Mouse (Mus musculus) gastrocnemius, postnatal 36 days (tissue): ENCODE results near the gene Dync1i1. TPM values are rescaled to one million over a fixed set of nuclear protein-coding genes. Genes with fewer than 3 reads are reported as not detected.
"Not testable (repeated sequence)": the region's sequence is repeated elsewhere in the genome, so short reads cannot be mapped to it uniquely, and the experiment has no call there.

Source experiments
- DNase-seq, 2 experiments: peaks; one replicate each; pipeline ENCODE4 v3.0.0; 2022
- intact Hi-C: fragments of 180-260 bp; cut with DNase I; formaldehyde crosslinking; loops from one replicate; pipeline ENCODE4 v1.15.1; 2025
- long read RNA-seq, 2 experiments: library from polyadenylated mRNA; stranded (forward); transcript quantifications; one replicate each; pipeline ENCODE4 v2.0.0; 2021
- total RNA-seq, 2 experiments: library from RNA; stranded (reverse); gene quantifications; 2 replicates each; pipeline ENCODE4 v1.2.3; 2021

Dync1i1 gene
- under 1 TPM; 0.30 to 0.41 TPM for total RNA-seq
- long read RNA-seq, experiment 1 = 0 reads
- long read RNA-seq, experiment 2 = 0 reads

DNA sequence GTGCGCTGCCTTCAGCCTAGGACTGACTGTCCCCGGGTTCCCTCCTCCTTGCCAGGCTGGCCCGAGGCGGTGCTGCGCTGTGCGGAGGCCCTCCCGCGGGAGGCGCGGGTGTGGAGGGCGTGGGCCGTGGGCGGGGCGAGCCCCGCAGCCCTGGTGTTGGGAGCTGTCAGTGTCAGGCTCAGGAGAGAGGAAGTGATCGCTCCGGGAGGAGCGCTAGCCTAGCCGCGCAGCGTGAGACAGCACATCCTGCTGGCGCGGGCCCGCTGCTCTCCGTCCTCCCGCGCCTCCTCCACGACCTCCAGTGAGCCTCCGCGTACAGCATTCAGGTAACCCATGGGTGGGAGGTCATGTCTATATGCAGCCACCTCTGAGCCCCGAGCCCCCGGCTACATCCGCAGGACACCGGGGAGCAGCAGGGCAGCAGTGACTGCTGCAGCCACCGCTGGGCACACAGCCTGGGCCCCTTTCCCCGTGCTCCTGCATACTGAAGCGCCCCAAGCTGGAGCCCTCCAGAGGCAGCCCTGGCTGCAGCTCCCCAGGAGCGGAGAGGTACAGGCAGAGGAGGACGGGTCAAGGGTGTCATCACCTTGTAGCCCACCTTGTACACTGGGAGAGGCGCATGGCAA, at the start of gene Dync1i1:
Gene Dync1i1, plus strand, starts transcription at position 29 of the 626 bp plus-strand sequence.
- intact Hi-C loops = no loop called here

DNA sequence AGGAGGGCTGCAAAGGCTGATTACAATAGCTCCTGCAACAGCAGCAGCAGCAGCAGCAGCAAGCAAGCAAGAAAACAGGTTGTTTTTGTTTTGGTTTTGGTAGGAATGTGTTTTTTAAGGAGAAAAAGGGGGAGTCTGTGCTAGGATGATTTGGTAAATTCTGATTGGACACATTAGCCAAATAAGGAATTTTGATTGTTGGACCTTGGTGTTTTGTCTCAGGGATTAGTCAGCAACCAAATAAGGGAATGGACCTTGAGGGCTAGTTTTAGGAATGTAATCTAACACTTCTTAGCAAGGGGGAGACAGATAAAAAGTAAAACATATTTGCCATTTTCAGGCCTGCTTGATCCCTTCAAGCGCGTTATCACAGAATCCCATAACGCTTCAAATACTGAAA, 45.7 kb upstream of the Dync1i1 start:
- DNase-seq = no peak
- intact Hi-C loops = no loop called here

More for the DNA sequence above, at the start of gene Dync1i1:
- DNase-seq = peak; percentile 6 to 21

DNA sequence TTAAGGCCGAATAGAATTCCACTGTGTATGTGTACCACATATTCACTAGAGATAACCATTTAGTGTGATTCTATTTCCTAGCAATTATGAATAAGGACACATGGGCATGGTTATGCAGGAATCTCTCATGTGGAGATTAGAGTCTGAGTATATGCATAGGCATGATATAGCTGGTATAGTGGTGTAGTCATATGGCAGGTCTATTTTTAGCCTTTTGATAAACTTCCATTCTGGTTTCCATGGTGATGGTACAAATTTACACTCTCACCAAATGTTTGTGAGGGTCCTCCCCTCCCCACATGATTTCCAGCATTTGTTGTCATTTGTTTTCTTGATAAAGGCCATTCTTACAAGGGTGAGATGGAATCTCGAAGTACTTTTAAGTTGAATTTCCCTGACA, 23.6 kb upstream of the Dync1i1 start:
- intact Hi-C loops = no loop called here
- DNase-seq = no peak

DNA sequence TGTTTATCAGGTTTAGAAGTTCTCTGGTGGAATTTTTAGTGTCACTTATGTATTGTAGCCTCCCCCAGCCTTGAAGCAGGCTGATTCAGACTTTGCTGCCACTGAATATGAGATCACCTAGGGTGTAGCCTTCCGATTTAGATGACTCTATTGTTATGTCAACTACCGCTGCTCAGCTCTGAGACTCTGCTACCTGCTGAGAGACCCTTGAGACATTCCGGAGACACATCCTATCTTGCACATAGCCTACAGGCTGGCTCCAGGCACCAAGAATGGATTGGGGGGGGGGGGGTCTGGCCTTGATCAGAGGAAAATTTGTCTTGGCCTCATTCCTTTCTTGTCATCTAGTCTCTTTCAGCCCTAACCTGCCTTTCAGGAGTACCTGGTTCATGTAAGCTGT, 17.5 kb upstream of the Dync1i1 start:
- intact Hi-C loops, DNase-seq: not testable (repeated sequence)

DNA sequence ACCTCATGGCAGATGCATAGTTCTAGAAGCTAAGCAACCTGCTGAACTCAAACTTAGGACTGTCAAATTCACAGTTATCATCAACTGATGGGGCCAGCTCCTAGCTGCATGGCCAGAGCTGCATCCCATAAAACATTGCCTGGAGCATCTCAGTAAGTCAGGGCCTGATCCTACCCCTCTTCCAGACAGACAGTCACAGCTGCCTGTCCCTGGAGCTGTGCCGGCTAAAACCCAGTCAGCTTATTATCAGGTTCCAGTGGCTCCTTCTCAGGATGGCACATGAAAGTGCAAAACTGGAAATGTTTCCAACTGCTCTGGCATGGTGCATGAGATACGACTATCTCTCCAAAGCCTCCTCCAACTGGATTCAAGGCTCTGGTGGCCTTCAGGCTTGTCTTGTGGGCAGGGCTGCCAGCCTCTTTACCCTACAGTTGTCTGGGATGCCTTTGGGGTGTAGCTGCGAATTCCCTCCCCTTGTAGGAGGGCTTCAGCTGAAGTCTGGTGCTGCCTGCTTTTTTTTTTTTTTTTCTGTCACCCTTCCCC, 15.3 kb upstream of the Dync1i1 start:
- DNase-seq = no peak
- intact Hi-C loops = no loop called here

DNA sequence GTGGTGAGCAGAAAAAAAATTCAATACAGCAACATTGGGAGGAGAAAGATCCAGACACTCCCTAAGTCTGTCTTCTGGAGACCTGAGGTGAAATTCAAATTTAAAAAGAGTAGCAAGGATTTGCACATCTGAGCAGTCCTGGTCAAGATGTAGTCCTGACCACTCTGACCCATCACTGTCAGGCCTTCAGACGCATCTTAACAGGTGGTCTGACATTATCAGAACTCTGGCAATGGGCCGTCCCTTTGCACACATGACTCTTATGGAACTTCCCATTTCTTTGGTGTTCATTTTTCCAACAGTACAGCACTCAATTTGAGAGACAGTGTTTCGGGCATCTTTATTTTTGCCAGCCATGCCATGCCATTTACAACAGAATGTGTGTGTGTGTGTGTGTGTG, 12.8 kb upstream of the Dync1i1 start:
- intact Hi-C loops = no loop called here
- DNase-seq = no peak

DNA sequence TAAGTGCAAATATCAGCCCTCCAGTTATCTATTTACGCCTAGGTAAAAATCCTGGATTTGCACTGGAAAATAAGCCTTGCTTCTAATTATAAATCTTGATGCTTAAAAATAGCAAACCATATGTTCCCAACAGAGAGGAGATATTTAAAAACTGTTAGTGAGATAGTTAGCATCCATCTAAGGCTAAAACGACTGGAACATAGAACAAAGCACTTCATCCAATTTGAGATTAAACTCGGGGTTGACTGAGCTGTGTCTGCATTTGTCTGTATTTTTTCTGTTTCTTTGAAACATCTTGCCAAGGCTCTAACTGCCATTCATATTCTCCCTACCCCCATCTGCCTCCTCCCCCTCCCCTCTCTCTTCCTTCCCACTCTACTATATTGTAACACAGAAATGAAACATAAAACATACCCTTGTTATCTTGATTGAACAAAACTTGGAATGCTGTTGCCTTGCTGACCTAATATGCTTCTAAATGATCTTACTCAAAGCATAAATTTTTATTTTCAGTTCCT, 10.3 kb upstream of the Dync1i1 start:
- DNase-seq = no peak
- intact Hi-C loops = no loop called here

DNA sequence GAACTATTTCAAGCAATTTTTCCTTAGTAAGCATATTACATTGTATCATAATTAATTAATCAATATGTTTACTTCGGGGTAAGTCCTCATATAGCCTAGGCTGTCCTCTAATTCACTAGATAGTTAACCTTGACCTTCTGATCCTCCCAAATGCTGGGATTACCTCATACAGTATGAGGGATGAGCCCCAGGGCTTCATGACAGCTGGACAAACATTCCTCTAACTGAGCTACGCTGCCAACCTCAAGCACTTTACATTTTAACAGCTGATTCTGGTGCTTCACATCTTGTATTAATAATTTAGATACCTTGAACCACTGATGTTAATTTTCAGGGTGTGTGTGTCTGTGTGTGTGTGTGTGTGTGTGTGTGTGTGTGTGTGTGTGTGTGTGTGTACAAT, 6.5 kb upstream of the Dync1i1 start:
- DNase-seq = no peak
- intact Hi-C loops = no loop called here

DNA sequence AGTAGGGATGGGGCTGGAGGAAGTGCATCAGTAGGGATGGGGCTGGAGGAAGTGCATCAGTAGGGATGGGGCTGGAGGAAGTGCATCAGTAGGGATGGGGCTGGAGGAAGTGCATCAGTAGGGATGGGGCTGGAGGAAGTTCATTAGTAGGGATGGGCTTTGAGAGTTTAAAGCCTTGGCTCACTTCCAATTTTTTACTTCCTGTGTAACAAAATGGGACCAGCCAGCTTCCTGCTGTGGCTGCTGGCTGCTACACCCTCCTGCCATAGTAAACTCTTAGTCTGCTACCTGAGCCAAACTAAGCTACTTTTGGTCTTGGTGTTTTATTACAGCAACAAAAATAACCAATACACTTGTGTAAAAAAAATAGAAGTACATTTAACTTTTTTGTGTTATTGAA, 4.7 kb upstream of the Dync1i1 start:
- intact Hi-C loops, DNase-seq: not testable (repeated sequence)

DNA sequence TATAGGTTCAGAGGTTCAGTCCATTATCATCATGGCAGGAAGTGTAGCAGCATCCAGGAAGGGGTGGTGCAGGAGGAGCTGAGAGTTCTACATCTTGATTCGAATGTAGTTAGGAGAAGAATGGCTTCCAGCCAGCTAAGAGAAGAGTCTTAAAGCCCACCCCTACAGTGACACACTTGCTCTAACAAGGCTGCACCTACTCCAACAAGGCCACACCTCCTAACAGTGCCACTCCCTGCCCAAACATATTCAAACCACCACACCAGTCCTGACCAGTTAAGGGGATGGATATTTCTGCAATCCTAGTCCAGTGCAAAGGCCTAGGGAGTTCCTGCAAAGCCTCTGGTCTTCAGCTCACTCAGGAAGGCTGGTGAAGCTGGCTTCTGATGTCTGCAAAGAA, 1.5 kb upstream of the Dync1i1 start:
- DNase-seq = no peak

DNA sequence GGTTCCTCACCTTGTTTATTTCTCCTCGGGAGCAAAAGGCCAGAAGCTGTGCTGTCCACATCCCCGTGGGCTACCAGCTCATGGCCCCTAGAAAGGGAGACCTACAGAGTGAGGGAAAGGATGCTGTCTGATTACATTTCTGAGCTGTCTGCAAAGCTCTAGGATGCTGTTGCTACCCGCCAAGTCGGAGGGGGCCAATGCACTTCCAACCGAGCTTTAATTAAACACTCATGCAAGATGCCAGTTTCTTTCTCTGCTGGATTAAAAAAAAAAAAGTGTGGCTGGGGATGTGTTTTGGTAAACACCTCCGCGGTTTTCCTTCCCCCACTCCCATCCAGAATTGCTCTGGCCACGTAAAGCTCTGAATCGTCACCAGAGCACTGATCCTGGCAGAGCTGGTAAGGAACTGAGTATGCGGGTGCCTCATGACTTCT, 815 bp downstream of the Dync1i1 start:
- DNase-seq = no peak
- intact Hi-C loops = no loop called here

More for the DNA sequence above, 1.5 kb upstream of the Dync1i1 start:
- intact Hi-C loops = no loop called here

DNA sequence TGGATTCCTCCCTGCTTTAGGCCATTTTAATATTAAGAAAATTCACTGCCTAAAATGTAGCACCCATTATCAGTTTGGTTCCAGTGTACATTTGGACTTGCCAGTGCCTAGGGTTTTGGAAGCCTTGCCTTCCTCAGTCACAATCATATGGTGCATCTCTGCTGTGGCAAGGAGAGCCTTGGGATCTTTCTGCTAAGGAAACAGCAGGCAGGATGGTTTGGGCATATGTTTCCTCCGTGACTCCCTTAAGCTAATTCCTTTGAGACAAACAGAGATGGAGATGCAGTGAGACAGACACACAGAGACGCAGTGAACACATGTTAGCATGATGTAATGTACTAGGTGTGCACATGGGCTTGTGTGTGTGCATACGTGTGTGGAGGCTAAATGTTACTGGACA, 7.8 kb downstream of the Dync1i1 start:
- intact Hi-C loops = no loop called here
- DNase-seq = no peak

DNA sequence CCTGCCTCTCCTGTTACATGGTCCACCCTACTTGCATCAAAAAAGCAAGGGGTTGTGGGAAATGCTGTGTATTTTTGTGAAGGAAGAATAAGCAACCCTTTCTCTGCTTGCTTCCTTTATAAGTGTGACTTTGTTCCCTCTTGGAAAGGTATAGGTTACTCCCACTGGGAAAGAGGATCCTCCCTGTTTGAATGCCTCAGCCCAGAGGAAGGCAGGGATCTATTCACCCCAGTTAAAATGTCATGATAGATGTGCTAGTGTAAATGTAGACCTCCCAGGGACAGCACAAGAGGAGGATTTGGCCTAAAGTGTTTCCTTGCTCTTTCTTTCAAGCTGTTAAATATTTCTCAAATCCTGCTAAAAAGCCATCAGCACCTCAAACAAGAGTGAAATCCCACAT, 9.0 kb downstream of the Dync1i1 start:
- intact Hi-C loops = no loop called here
- DNase-seq = no peak

DNA sequence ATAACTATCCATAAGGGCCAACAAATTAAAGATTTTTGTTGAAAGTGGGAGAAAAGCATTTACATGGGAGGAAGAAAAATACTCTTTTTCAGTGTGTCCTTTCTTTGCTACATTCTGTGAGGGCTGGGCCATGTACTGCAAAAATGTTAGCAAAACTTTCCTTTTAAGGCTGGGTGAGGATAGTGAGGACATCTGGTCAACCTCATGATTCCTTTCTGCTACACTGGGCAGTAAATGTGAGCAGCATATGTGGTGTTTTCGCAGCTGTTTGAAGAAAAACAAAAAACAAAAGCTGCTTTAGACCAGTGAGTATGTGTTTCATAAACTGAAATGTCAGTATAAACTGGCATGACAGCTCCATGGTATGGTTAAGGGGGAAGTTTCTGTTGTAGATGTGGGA, 9.4 kb downstream of the Dync1i1 start:
- no peak for DNase-seq
- intact Hi-C loops = no loop called here

DNA sequence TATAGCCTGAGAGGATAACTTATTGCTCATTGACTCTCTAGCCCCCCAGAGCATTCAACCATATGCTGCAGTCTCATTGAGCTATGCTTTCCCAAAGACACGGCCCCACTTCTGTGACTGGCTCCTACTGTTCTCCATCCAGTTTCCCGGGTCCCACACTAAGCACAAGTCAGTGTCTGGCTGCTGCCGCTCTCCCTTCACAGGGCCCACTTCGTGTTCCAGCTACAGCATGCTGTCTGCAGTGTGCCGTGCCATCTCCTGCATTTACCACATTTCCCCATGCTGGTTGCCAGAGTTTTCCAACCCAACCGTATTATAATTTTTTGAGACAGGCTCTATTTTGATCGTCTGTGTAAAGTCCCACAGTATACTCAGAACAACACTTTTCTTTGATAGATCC, 14.3 kb downstream of the Dync1i1 start:
- intact Hi-C loops = no loop called here
- no peak for DNase-seq

DNA sequence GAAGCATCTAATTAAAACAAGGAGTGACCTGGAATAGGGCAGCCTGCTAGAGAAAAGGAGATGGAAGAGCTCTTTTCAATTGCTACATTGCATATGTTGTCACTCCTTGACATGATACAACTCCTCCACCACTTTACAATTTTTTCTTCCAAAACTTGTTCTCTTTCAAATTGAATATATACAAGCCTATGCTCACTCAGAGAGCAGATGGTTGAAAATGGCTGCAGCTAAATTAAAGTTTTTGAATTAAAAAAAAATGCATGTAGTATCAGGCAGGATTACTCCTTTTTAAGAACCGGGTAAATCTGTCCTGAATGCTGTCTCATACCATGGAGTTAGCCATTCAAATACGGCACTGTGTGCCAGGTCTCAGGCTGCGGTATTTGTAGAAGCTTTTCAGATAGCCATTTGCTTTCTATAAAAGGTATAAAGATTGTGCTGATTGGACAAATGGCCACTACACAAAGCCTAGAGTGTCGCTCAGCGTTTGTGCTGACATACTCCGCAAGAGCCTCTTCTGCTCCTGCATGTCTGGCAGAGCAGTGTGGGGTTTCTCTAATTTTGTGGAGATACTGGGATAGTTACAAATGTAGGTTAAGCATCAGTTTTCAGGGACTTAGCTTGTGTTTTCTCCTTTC, 16.1 kb downstream of the Dync1i1 start:
- intact Hi-C loops = no loop called here
- no peak for DNase-seq

DNA sequence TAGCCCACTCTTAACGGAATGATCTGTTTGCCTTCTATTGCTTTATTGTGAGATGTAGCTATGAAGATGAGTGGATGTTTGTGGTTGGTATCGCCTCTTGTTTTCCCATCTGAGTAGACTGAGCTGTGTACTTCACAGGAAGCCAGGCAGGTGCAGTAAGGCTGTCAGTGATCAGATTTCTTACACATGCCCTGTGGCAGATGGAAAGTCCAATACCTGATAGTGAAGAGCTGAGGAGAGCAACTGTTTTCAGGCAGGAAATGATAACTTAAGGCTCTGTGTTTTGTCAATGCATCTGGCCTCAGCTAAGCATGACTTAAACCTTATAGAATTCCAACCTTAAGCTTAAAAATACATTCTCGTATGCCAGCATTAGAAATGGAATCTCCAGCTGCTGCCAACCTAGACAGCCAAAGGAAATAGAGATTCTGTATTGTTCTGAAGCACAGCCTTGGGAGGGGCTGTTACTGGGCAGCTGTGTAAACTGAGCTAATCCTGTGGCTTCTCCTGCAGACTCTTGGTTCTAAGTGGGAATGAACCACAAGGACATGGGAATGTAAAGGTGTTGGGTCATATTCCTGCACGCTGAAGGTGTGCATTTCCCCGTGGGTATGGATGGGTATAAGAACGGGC, 24.8 kb downstream of the Dync1i1 start:
- intact Hi-C loops = no loop called here

DNA sequence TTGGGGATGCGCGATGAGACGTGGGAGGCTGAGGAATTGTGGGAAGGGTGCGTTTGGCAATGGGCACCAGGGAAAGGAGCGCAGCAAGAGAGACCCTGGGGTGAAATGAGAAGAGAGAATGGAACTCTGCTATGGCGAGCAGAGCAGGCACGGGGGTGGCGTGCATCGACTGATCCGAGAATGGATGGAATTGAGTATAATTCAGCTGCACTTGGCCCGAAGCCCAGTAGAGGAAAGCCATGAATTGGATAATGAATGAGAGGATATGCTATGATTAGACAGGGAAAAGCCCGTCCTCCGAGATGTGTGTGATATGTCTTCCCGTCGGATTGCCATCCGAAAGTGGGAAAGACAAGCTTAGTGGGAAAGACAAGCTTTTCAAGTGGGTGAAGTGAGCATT, 26.7 kb downstream of the Dync1i1 start:
- DNase-seq = no peak
- intact Hi-C loops = no loop called here

More for the DNA sequence above, 24.8 kb downstream of the Dync1i1 start:
- DNase-seq = no peak

DNA sequence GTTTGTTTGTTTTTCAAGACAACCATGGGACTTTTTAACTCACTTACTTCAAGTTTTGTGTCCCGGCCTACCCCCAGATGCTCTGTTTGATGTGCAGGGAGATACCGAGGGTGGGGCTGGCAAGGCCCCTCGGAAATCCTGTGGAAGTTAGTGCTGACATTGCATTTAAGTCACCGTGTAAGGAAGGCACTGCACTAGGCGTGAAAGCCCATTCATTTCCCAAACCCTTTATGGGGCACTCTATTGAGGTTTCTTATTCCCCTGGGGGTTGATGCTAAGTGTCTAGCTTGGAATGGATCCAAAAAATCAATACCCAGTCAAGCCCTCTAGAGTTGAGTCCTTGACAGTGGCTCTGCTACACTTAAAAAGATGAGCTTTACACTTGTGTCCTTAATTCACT, 27.2 kb downstream of the Dync1i1 start:
- intact Hi-C loops = no loop called here

DNA sequence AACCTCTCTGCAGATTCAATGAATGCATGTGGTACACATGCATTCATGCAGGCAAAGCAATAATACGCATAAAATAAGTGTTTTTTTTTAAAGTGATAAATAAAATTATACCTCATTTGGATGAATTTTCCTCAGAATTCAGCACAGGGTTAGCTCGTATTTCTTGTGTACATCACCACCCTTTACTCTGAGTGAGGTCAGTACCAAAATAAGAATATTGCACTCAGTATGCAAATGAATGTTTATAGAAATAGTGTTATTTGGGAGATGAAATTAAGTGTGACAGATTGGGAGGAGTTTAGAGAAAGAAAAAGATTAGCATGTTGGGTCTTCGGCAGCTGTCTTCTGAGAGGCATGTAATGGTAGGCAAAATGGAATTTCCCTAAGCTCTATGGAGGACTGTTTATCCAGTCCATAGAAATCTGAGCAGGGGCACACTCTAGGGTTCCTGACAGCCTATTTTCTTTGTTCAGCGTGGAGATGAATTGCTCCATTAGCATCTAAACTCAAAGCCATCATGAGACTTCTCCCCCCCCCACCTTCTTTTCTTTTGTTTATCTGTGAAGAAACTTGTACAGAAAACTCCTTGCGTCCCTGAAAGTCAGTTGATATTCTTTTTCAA, 31.2 kb downstream of the Dync1i1 start:
- DNase-seq = no peak
- intact Hi-C loops = no loop called here

More for the DNA sequence above, 27.2 kb downstream of the Dync1i1 start:
- DNase-seq = no peak

DNA sequence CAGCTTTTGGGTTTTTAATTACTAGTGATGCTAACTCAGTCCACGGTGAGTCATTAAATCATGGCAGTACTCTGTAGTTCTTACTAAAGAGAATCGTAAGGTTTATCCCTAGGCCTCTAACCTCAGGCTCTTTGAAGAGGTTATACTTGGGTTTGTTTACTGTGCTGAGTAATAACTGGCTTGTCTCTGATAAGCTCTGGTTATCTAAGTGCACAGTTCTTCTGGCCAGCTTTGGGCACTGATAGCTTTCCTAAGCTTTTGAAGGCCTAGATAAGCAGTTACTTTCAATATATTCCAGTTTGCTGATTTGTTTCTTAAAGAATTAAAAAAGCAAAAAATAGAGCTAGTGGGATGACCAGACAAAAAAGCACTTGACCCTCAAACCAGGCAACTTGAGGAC, 37.5 kb downstream of the Dync1i1 start:
- DNase-seq = no peak
- intact Hi-C loops = no loop called here
